Mouse (Mus musculus) cerebellum, adult 2 months (tissue): ENCODE data around the gene Med13. TPM values are rescaled to one million over a fixed set of nuclear protein-coding genes. Genes with fewer than 3 reads are reported as not detected.

Experiments
- DNase-seq, 2 experiments: peaks; one replicate each; pipeline ENCODE4 v3.0.0; 2021
- H3K27ac ChIP-seq: fragments of 200-500 bp; 2 replicates; pipeline ENCODE4 v1.5.1; 2012; ENCODE audit warnings: low read length, control low read depth, inconsistent platforms; ENCODE audit not compliant: insufficient read depth
- H3K27me3 ChIP-seq: fragments of 200-500 bp; 2 replicates; pipeline ENCODE4 v1.6.1; 2012; ENCODE audit warnings: inconsistent platforms, mild to moderate bottlenecking, low read length, moderate library complexity; ENCODE audit not compliant: control insufficient read depth, insufficient read depth
- H3K4me1 ChIP-seq: fragments of 200-500 bp; 2 replicates; pipeline ENCODE4 v1.6.1; 2011; ENCODE audit warnings: low read length; ENCODE audit not compliant: control insufficient read depth, insufficient read depth
- H3K4me3 ChIP-seq: fragments of 200-500 bp; replicated peaks from 2 replicates; pipeline ENCODE3; 2011; ENCODE audit warnings: mild to moderate bottlenecking, low read depth, low read length, control low read depth; ENCODE audit not compliant: insufficient read depth
- CTCF ChIP-seq: fragments of 200-500 bp; IDR thresholded peaks from 2 replicates; pipeline ENCODE4 v1.5.1; 2011; ENCODE audit warnings: low read depth, mild to moderate bottlenecking, control low read depth, low read length, moderate library complexity, borderline replicate concordance; ENCODE audit not compliant: insufficient read depth
- POLR2A ChIP-seq: fragments of 200-500 bp; IDR thresholded peaks from 2 replicates; pipeline ENCODE4 v1.6.1; 2011; ENCODE audit warnings: low read length, control low read depth, borderline replicate concordance; ENCODE audit not compliant: insufficient read depth
- WGBS: fragments of 180-500 bp; shearing (Covaris S2); methylation state at CpG from one replicate; pipeline ENCODE4 v1.1.7; 2018; 5-methylcytosine and 5-hydroxymethylcytosine counted together
- polyA plus RNA-seq: library from polyadenylated mRNA; depleted of rRNA; stranded (reverse); fragments of >200 nt; gene quantifications from 2 replicates; pipeline ENCODE4 v1.2.3, GENCODE M21; 2012

Gene Med13
- polyA plus RNA-seq, 1 experiment: 21.4 TPM

GRCm38 (mm10) chr11:86385710-86386282, 28.4 kb upstream of the Med13 start:
- Histone ChIP-seq H3K27ac (no peak overlapping the region), H3K4me3 (no peak overlapping the region), H3K27me3 (no peaks in the 10 kb centered on the region), H3K4me1 (no peaks in the 10 kb centered on the region)
- TF ChIP-seq POLR2A: no peak
- no peak for TF ChIP-seq CTCF
- DNase-seq: no peak
- 92% methylated on average over 11 of the region's 11 CpGs for WGBS

DNA sequence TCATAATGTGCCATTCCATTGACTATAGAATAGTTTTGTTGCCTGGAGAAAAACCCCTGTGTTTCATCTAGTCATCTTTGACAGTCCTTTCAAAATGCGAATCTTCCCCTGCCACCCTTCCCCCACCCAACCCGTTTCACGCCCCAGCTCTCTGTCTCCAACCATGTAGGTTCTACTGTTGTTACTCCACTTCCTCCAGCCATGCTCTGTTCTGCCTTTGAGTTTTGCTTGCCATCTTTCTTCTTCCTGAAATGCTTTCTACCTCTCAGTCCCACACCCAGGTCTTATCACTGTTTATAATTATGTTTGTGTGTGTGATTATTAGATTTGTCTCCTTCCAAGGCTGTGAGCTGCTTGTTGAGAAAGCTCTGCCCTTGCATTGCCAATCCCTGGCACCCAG, 26.7 kb upstream of the Med13 start:
- H3K4me3 ChIP-seq: no peak overlapping the region
- no peaks in the 10 kb centered on the region for H3K4me1 ChIP-seq
- DNase-seq: no peak
- TF ChIP-seq POLR2A (no peak), CTCF (no peak)
- H3K27me3 ChIP-seq: no peaks in the 10 kb centered on the region
- WGBS: 86% methylated on average over 3 of the region's 3 CpGs
- no peak overlapping the region for H3K27ac ChIP-seq

GRCm38 (mm10) chr11:86382520-86383157, 25.2 kb upstream of the Med13 start:
- 92% methylated on average over 10 of the region's 10 CpGs for WGBS

GRCm38 (mm10) chr11:86381478-86382091, 24.2 kb upstream of the Med13 start:
- DNase-seq: no peak
- no peak for TF ChIP-seq POLR2A
- TF ChIP-seq CTCF: no peak
- 48% methylated on average over 5 of the region's 5 CpGs for WGBS
- Histone ChIP-seq H3K27ac (no peak overlapping the region), H3K4me1 (no peaks in the 10 kb centered on the region), H3K4me3 (no peak overlapping the region), H3K27me3 (no peaks in the 10 kb centered on the region)

More at GRCm38 (mm10) chr11:86382520-86383157, 25.2 kb upstream of the Med13 start:
- H3K4me3 ChIP-seq: no peak overlapping the region
- H3K27ac ChIP-seq: no peak overlapping the region
- no peaks in the 10 kb centered on the region for H3K4me1 ChIP-seq
- no peak for DNase-seq
- TF ChIP-seq POLR2A (no peak), CTCF (no peak)
- no peaks in the 10 kb centered on the region for H3K27me3 ChIP-seq

GRCm38 (mm10) chr11:86380521-86381238, 23.3 kb upstream of the Med13 start:
- H3K4me3 ChIP-seq: no peak overlapping the region
- H3K27me3 ChIP-seq: no peaks in the 10 kb centered on the region
- no peak for TF ChIP-seq POLR2A
- no peak for TF ChIP-seq CTCF
- no peaks in the 10 kb centered on the region for H3K4me1 ChIP-seq
- 75% methylated on average over 12 of the region's 12 CpGs for WGBS
- H3K27ac ChIP-seq: no peak overlapping the region
- no peak for DNase-seq

DNA sequence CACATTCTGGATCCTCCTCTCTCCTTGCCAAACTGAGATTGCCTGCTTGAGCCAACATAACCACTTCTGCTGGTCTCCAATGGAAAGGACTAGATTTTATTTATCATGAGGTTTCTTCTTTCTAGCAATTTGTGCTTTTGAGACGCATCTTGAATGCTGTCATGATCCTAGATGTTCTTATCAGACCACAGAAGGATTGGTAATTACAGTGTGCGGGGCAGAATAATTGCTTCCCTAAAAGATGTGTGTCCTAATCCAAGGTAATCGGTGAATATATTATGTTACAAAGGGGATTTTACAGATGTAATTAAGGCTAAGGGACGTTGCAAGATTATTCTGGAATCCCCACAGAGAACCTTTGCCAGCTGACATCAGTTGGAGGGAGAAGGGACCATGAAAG, 21.6 kb upstream of the Med13 start:
- Histone ChIP-seq H3K4me1 (no peaks in the 10 kb centered on the region), H3K27me3 (no peaks in the 10 kb centered on the region), H3K4me3 (no peak overlapping the region), H3K27ac (no peak overlapping the region)
- TF ChIP-seq CTCF (no peak), POLR2A (no peak)
- WGBS: 70% methylated on average over 4 of the region's 4 CpGs
- no peak for DNase-seq

DNA sequence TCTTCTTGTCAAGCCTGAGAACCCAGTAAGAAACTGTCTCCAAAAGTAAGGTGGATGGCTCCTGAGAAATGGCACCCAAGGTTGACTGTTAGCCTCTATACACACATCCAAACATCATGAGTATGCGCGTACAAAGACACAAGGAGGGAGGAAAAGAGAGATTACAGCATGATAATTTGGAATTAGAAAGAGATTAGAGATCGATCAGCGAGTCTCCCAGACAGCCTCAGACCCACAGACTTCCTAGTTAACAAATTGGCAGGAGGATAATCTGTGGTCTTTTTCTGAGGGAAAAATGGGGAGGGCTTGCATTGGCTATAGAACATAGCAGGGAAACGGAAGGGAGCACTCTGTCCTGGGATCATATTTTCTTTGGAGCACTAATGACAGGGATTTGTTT, 20.4 kb upstream of the Med13 start:
- TF ChIP-seq CTCF (no peak), POLR2A (no peak)
- WGBS: 95% methylated on average over 5 of the region's 5 CpGs
- Histone ChIP-seq H3K27me3 (no peaks in the 10 kb centered on the region), H3K4me1 (no peaks in the 10 kb centered on the region), H3K27ac (no peak overlapping the region), H3K4me3 (no peak overlapping the region)
- no peak for DNase-seq
